Mouse (Mus musculus) CH12.LX (cell line): ENCODE data around the gene Smyd3. TPM values are rescaled to one million over a fixed set of nuclear protein-coding genes. Genes with fewer than 3 reads are reported as not detected.

Experiments used
- DNase-seq: peaks from one replicate; pipeline ENCODE4 v3.0.0-alpha.2; 2013; ENCODE audit errors: extremely low read depth
- H3K27ac ChIP-seq: 2 replicates; pipeline ENCODE4 v1.5.1; 2012; ENCODE audit warnings: low read depth, mild to moderate bottlenecking, control low read depth, moderate library complexity; ENCODE audit not compliant: insufficient read depth
- H3K27me3 ChIP-seq: replicated peaks from 2 replicates; pipeline ENCODE3; 2012; ENCODE audit warnings: inconsistent platforms
- H3K36me3 ChIP-seq, 2 experiments: replicated peaks in 1 of 2; 2 replicates each; pipeline versions ENCODE3 to v1.6.1; 2012; ENCODE audit warnings: inconsistent platforms in 1 of 2, low read length in 1 of 2, mild to moderate bottlenecking in 1 of 2, mixed read lengths in 1 of 2, moderate library complexity in 1 of 2; ENCODE audit not compliant: control insufficient read depth in 1 of 2, insufficient read depth in 1 of 2
- H3K4me1 ChIP-seq, 2 experiments: 2 replicates each; pipeline ENCODE4 v1.6.1; 2012; ENCODE audit warnings: inconsistent platforms in 1 of 2, moderate library complexity in 1 of 2; ENCODE audit not compliant: insufficient read depth in 2 of 2, control insufficient read depth in 1 of 2
- H3K4me2 ChIP-seq: 2 replicates; pipeline ENCODE4 v1.6.1; 2012; ENCODE audit warnings: low read depth, mild to moderate bottlenecking, control low read depth; ENCODE audit not compliant: poor library complexity, insufficient read depth, severe bottlenecking
- H3K4me3 ChIP-seq, 3 experiments: fragments of 150-350 bp in 1 of 3; sonication (generic) in 1 of 3; replicated peaks in 1 of 3; 2 replicates each; pipeline versions ENCODE3 to v1.5.1; 2011 to 2012; ENCODE audit warnings: low read depth in 2 of 3, low read length in 2 of 3, mild to moderate bottlenecking in 2 of 3, moderate library complexity in 2 of 3, control low read depth in 1 of 3, improper control_type of control experiment in 1 of 3, inconsistent platforms in 1 of 3, mixed read lengths in 1 of 3; ENCODE audit not compliant: poor library complexity in 1 of 3
- H3K79me2 ChIP-seq: replicated peaks from 2 replicates; pipeline ENCODE4 v1.6.1; 2012; ENCODE audit warnings: mild to moderate bottlenecking, moderate library complexity; ENCODE audit not compliant: control insufficient read depth, poor library complexity, insufficient read depth, severe bottlenecking; ENCODE audit errors: extremely low read depth
- H3K9ac ChIP-seq: 2 replicates; pipeline ENCODE4 v1.6.1; 2012; ENCODE audit warnings: low read depth, mild to moderate bottlenecking, control low read depth, moderate library complexity; ENCODE audit not compliant: insufficient read depth
- H3K9me3 ChIP-seq: replicated peaks from 2 replicates; pipeline ENCODE3; 2012; ENCODE audit warnings: low read length, inconsistent platforms, mixed read lengths
- CHD1 ChIP-seq: IDR thresholded peaks from 2 replicates; pipeline ENCODE4 v1.6.1; 2012; ENCODE audit warnings: low read depth, low read length, improper control_type of control experiment, inconsistent platforms
- CTCF ChIP-seq, 2 experiments: IDR thresholded peaks in 1 of 2; conservative IDR thresholded peaks in 1 of 2; 2 replicates each; pipeline ENCODE4 v1.5.1; 2011 to 2012; ENCODE audit warnings: low read depth in 2 of 2, low read length in 2 of 2, improper control_type of control experiment in 1 of 2, inconsistent platforms in 1 of 2, mild to moderate bottlenecking in 1 of 2, moderate library complexity in 1 of 2
- E2F4 ChIP-seq: IDR thresholded peaks from 2 replicates; pipeline ENCODE4 v1.6.1; 2011; ENCODE audit warnings: low read depth, low read length, improper control_type of control experiment; ENCODE audit not compliant: insufficient replicate concordance
- EP300 ChIP-seq: IDR thresholded peaks from 2 replicates; pipeline ENCODE4 v1.6.1; 2011; ENCODE audit warnings: low read length, improper control_type of control experiment
- GABPA ChIP-seq: IDR thresholded peaks from 2 replicates; pipeline ENCODE4 v1.6.1; 2012; ENCODE audit warnings: low read depth, low read length, improper control_type of control experiment, inconsistent platforms; ENCODE audit not compliant: insufficient replicate concordance
- HCFC1 ChIP-seq: IDR thresholded peaks from 2 replicates; pipeline ENCODE4 v1.6.1; 2012; ENCODE audit warnings: low read depth, mild to moderate bottlenecking, inconsistent platforms, low read length, improper control_type of control experiment
- JUND ChIP-seq: conservative IDR thresholded peaks from 2 replicates; pipeline ENCODE4 v1.6.1; 2011; ENCODE audit warnings: low read depth, low read length, improper control_type of control experiment
- KAT2A ChIP-seq: IDR thresholded peaks from 2 replicates; pipeline ENCODE4 v1.6.1; 2012; ENCODE audit warnings: low read length, improper control_type of control experiment, inconsistent platforms; ENCODE audit not compliant: insufficient replicate concordance
- MAX ChIP-seq: IDR thresholded peaks from 2 replicates; pipeline ENCODE4 v1.6.1; 2011; ENCODE audit warnings: low read length, improper control_type of control experiment
- MAZ ChIP-seq: IDR thresholded peaks from 2 replicates; pipeline ENCODE4 v1.6.1; 2012; ENCODE audit warnings: low read depth, mild to moderate bottlenecking, inconsistent platforms, low read length, improper control_type of control experiment, moderate library complexity
- MEF2A ChIP-seq: IDR thresholded peaks from 2 replicates; pipeline ENCODE4 v1.6.1; 2014; ENCODE audit warnings: low read depth, mild to moderate bottlenecking, inconsistent platforms, low read length, improper control_type of control experiment, borderline replicate concordance
- NRF1 ChIP-seq: IDR thresholded peaks from 2 replicates; pipeline ENCODE4 v1.6.1; 2014; ENCODE audit warnings: low read depth, mild to moderate bottlenecking, inconsistent platforms, low read length, improper control_type of control experiment, moderate library complexity
- PAX5 ChIP-seq: IDR thresholded peaks from 2 replicates; pipeline ENCODE4 v1.6.1; 2012; ENCODE audit warnings: low read length, inconsistent platforms, mixed read lengths
- RAD21 ChIP-seq: IDR thresholded peaks from 2 replicates; pipeline ENCODE4 v1.6.1; 2011; ENCODE audit warnings: low read depth, mild to moderate bottlenecking, low read length, improper control_type of control experiment, moderate library complexity
- RCOR1 ChIP-seq: conservative IDR thresholded peaks from 2 replicates; pipeline ENCODE4 v1.6.1; 2012; ENCODE audit warnings: low read depth, mild to moderate bottlenecking, inconsistent platforms, low read length, improper control_type of control experiment
- SIN3A ChIP-seq: IDR thresholded peaks from 2 replicates; pipeline ENCODE4 v1.6.1; 2012; ENCODE audit warnings: low read length, improper control_type of control experiment, inconsistent platforms
- SMC3 ChIP-seq: IDR thresholded peaks from 2 replicates; pipeline ENCODE4 v1.6.1; 2011; ENCODE audit warnings: low read depth, low read length, improper control_type of control experiment
- TCF12 ChIP-seq: IDR thresholded peaks from 2 replicates; pipeline ENCODE4 v1.6.1; 2014; ENCODE audit warnings: low read depth, mild to moderate bottlenecking, inconsistent platforms, low read length, improper control_type of control experiment
- UBTF ChIP-seq: IDR thresholded peaks from 2 replicates; pipeline ENCODE4 v1.6.1; 2012; ENCODE audit warnings: low read depth, mild to moderate bottlenecking, inconsistent platforms, low read length, improper control_type of control experiment, moderate library complexity
- USF2 ChIP-seq: conservative IDR thresholded peaks from 2 replicates; pipeline ENCODE4 v1.6.1; 2011; ENCODE audit warnings: low read depth, low read length, improper control_type of control experiment
- ZKSCAN1 ChIP-seq: IDR thresholded peaks from 2 replicates; pipeline ENCODE4 v1.6.1; 2012; ENCODE audit warnings: low read depth, inconsistent platforms, low read length, improper control_type of control experiment, borderline replicate concordance
- ZMIZ1 ChIP-seq: IDR thresholded peaks from 2 replicates; pipeline ENCODE4 v1.6.1; 2012; ENCODE audit warnings: low read depth, mild to moderate bottlenecking, inconsistent platforms, low read length, improper control_type of control experiment
- ZNF384 ChIP-seq: IDR thresholded peaks from 2 replicates; pipeline ENCODE4 v1.6.1; 2012; ENCODE audit warnings: low read depth, low read length, improper control_type of control experiment, inconsistent platforms
- dilution Hi-C: fragments of 300-500 bp; cut with MboI; formaldehyde crosslinking; loops from 2 replicates; pipeline ENCODE4 v1.14.3; 2020; ENCODE audit warnings: low sequenced_read_pairs; ENCODE audit not compliant: extremely low pct_unique_long_range_greater_than_20kb, extremely low pct_ligation_motif_present
- in situ Hi-C: fragments of 300-500 bp; cut with MboI; formaldehyde crosslinking; loops from 3 replicates; pipeline ENCODE4 v1.14.3; 2019; ENCODE audit warnings: low sequenced_read_pairs, low pct_ligation_motif_present, low pct_unique_long_range_greater_than_20kb, mixed read lengths
- polyA plus RNA-seq: library from polyadenylated mRNA; unstranded; fragments of >175 nt; gene quantifications from 2 replicates; pipeline ENCODE4 v1.2.1, GENCODE M21; 2012; ENCODE audit warnings: low read depth; ENCODE audit not compliant: insufficient read length
- total RNA-seq, 2 experiments: library from RNA; depleted of rRNA; stranded (reverse); fragments of 300-350 nt in 1 of 2; fragments of >200 nt in 1 of 2; gene quantifications; 2 replicates each; pipeline ENCODE4 v1.2.3; 2012 to 2014

Smyd3 gene
- total and polyA plus RNA-seq, 3 experiments = 11.4 to 12.5 (median 11.8) TPM

- Histone ChIP-seq H3K27me3 (no peaks in the 10 kb centered on the region), H3K27ac (no peak overlapping the region), H3K4me3 (no peak overlapping the region), H3K4me1 (no peaks in the 10 kb centered on the region), H3K9ac (no peak overlapping the region), H3K36me3 (peaks cover 0 to 14% of the 10 kb centered on the region in 2 experiments), H3K9me3 (no peaks in the 10 kb centered on the region), H3K79me2 (no peaks in the 10 kb centered on the region), H3K4me2 (no peak overlapping the region)
- in situ Hi-C loops (no loop called here), dilution Hi-C loops (no loop called here)
- no peak for DNase-seq
- TF ChIP-seq CTCF (conservative IDR thresholded peaks at IDR 0.05 in 1 of 2, IDR thresholded peaks at IDR 0.05 in 1 of 2; ENCODE audit: low read depth in 2 of 2, low read length in 2 of 2) (no peak), TCF12 (no peak), ZKSCAN1 (no peak), ZNF384 (no peak), PAX5 (no peak), RCOR1 (no peak), CHD1 (no peak), EP300 (no peak), MAX (no peak), KAT2A (no peak), E2F4 (no peak), USF2 (no peak), MAZ (no peak), RAD21 (no peak), JUND (no peak), SIN3A (no peak), MEF2A (no peak)
These were observed 117.0 kb downstream of the Smyd3 start for GRCm38 (mm10) chr1:179400835-179401234.

- no peak for TF ChIP-seq EP300
- no peak for TF ChIP-seq GABPA
- no peak for TF ChIP-seq MAX
- TF ChIP-seq HCFC1 = no peak
- no peak for TF ChIP-seq SMC3
- TF ChIP-seq NRF1 = no peak
- TF ChIP-seq UBTF = no peak
- TF ChIP-seq ZMIZ1 = no peak
- TF ChIP-seq MAZ = no peak
- TF ChIP-seq, all 38 proteins: peak for 0
- H3K79me2 ChIP-seq = no peaks in the 10 kb centered on the region
- dilution Hi-C loops (no loop called here), in situ Hi-C loops (no loop called here)
- H3K36me3 ChIP-seq = peaks cover 0 to 20% of the 10 kb centered on the region in 2 experiments
- no peaks in the 10 kb centered on the region for H3K9me3 ChIP-seq
- H3K4me2 ChIP-seq = no peak overlapping the region
- no peak overlapping the region for H3K4me3 ChIP-seq
- H3K9ac ChIP-seq = no peak overlapping the region
- no peaks in the 10 kb centered on the region for H3K4me1 ChIP-seq
- no peaks in the 10 kb centered on the region for H3K27me3 ChIP-seq
- DNase-seq = no peak
- no peak overlapping the region for H3K27ac ChIP-seq
These were observed 119.2 kb downstream of the Smyd3 start for GRCm38 (mm10) chr1:179398639-179399038.
